Mouse (Mus musculus) stomach, postnatal 0 days (tissue): ENCODE results near the gene Col11a2. TPM values are rescaled to one million over a fixed set of nuclear protein-coding genes. Genes with fewer than 3 reads are reported as not detected.
"Not testable (repeated sequence)": the region's sequence is repeated elsewhere in the genome, so short reads cannot be mapped to it uniquely, and the experiment has no call there.

ENCODE experiments used
- ATAC-seq: fragments of 200-750 bp; cut with Nextera tagmentation; 2 replicates; pipeline ENCODE4 v1.8.0; 2017; ENCODE audit not compliant: low FRiP score, low TSS enrichment
- DNase-seq: peaks from one replicate; pipeline ENCODE4 v3.0.0-alpha.2; 2016; ENCODE audit warnings: low spot score
- H3K27ac ChIP-seq: fragments of 300-500 bp; sonication (generic); replicated peaks from 2 replicates; pipeline ENCODE4 v1.5.1; 2014; ENCODE audit warnings: mild to moderate bottlenecking, control low read depth
- H3K27me3 ChIP-seq: fragments of 300-500 bp; sonication (generic); 2 replicates; pipeline ENCODE4 v1.6.1; 2014; ENCODE audit warnings: low read length; ENCODE audit not compliant: control insufficient read depth, insufficient read depth
- H3K36me3 ChIP-seq: fragments of 300-500 bp; sonication (generic); 2 replicates; pipeline ENCODE4 v1.6.1; 2014; ENCODE audit warnings: low read length, mixed read lengths; ENCODE audit not compliant: control insufficient read depth, insufficient read depth
- H3K4me1 ChIP-seq: fragments of 300-500 bp; sonication (generic); replicated peaks from 2 replicates; pipeline ENCODE4 v1.6.1; 2014; ENCODE audit warnings: antibody characterized with exemption; ENCODE audit not compliant: control insufficient read depth, insufficient read depth
- H3K4me2 ChIP-seq: fragments of 300-500 bp; sonication (generic); replicated peaks from 2 replicates; pipeline ENCODE4 v1.6.1; 2014; ENCODE audit warnings: low read depth, mild to moderate bottlenecking, control low read depth, moderate library complexity
- H3K4me3 ChIP-seq: fragments of 300-500 bp; sonication (generic); 2 replicates; pipeline ENCODE4 v1.5.1; 2014; ENCODE audit warnings: low read depth, low read length, control low read depth
- H3K9ac ChIP-seq: fragments of 300-500 bp; sonication (generic); 2 replicates; pipeline ENCODE4 v1.6.1; 2014; ENCODE audit warnings: mild to moderate bottlenecking, low read length, control low read depth, mixed read lengths
- H3K9me3 ChIP-seq: fragments of 300-500 bp; sonication (generic); 2 replicates; pipeline ENCODE4 v1.6.1; 2016; ENCODE audit warnings: low read length; ENCODE audit not compliant: control insufficient read depth
- CTCF ChIP-seq: IDR thresholded peaks from 2 replicates; pipeline ENCODE4 v1.5.1; 2016; ENCODE audit warnings: antibody characterized with exemption, low read depth, mild to moderate bottlenecking, moderate library complexity
- EP300 ChIP-seq: optimal IDR thresholded peaks from 2 replicates; pipeline ENCODE3; 2016; ENCODE audit warnings: antibody characterized with exemption
- WGBS: fragments of 180-500 bp; shearing (Covaris S2); extraction: QIAGEN DNeasy Blood & Tissue Kit; methylation state at CpG from one replicate; pipeline ENCODE4 v1.1.7; 2014; 5-methylcytosine and 5-hydroxymethylcytosine counted together
- polyA plus RNA-seq: library from polyadenylated mRNA; unstranded; fragments of >200 nt; fragmentation: Nextera tagmentation; extraction: Ambion mirVana; gene quantifications from 2 replicates; pipeline ENCODE4 v1.2.1, GENCODE M21; 2015

The Col11a2 gene
- polyA plus RNA-seq: 0.18 and 0.29 TPM in 2 replicates

- Histone ChIP-seq H3K36me3 (peaks cover 17% of the 10 kb centered on the region), H3K9me3 (no peaks in the 10 kb centered on the region), H3K9ac (peak within 1 kb of the TSS; percentile 41; the same call in 1 of the 2 replicates), H3K27ac (no peak within 1 kb of the TSS), H3K27me3 (no peaks in the 10 kb centered on the region), H3K4me2 (peak within 1 kb of the TSS; percentile 49), H3K4me1 (0 out of 2 replicates have a peak, but pooled peaks cover 2% of the 10 kb centered on the region), H3K4me3 (peak within 1 kb of the TSS; percentile 12)
- TF ChIP-seq EP300: no peak
- TF ChIP-seq CTCF: 0 out of 2 replicates have a peak, but pooled peaks have one; percentile 9
- peak; percentile 40; the same call in 1 of the 2 replicates for ATAC-seq
- 10% methylated on average over 28 of the region's 28 CpGs for WGBS
- DNase-seq: peak; percentile 48
Observed at GRCm38 (mm10) chr17:34038878-34039561, at the start of gene Col11a2. Gene Col11a2, plus strand, starts transcription at chr17:34039437.

- DNase-seq (peak; percentile 69), ATAC-seq (peak; percentile 74)
- 31% methylated on average over 10 of the region's 10 CpGs for WGBS
Observed at GRCm38 (mm10) chr17:33991788-33992664, 47.2 kb upstream of the Col11a2 start.

DNA sequence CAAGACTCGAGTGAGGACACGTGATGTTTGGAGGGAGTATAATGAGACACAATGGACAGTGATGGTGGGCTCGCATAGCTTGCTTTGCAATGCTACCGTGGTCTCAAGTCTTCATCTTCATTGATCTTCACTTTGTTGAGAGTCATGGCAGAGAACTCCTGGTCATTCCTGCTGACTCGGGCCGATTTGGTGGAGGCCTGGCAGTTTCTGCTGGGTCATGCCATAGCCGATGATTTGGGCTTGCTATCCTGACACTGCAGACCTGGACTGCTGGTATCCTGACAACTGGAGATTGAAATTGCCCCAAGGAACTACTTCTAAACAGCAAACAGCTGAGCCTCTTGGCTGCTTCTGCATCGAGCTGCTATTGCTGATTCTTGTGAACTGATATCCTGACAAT, 44.3 kb upstream of the Col11a2 start:
- TF ChIP-seq EP300: no peak
- WGBS: 92% methylated on average over 8 of the region's 8 CpGs
- no peaks in the 10 kb centered on the region for H3K27me3 ChIP-seq
- H3K9me3 ChIP-seq: no peaks in the 10 kb centered on the region
- no peaks in the 10 kb centered on the region for H3K36me3 ChIP-seq
- no peak overlapping the region for H3K27ac ChIP-seq
- 0 out of 2 replicates have a peak, but pooled peaks cover 2% of the 10 kb centered on the region for H3K4me1 ChIP-seq
- ATAC-seq (no peak), DNase-seq (no peak)
- no peak overlapping the region for H3K9ac ChIP-seq
- H3K4me3 ChIP-seq: no peak overlapping the region
- no peak overlapping the region for H3K4me2 ChIP-seq

More at GRCm38 (mm10) chr17:33991788-33992664, 47.2 kb upstream of the Col11a2 start:
- H3K4me2 ChIP-seq: no peak overlapping the region
- H3K9me3 ChIP-seq: no peaks in the 10 kb centered on the region
- H3K27me3 ChIP-seq: no peaks in the 10 kb centered on the region
- H3K4me3 ChIP-seq: no peak overlapping the region
- peak; percentile 85 for TF ChIP-seq CTCF
- no peak for TF ChIP-seq EP300
- no peak overlapping the region for H3K9ac ChIP-seq
- no peaks in the 10 kb centered on the region for H3K4me1 ChIP-seq
- H3K36me3 ChIP-seq: no peaks in the 10 kb centered on the region
- no peak overlapping the region for H3K27ac ChIP-seq

DNA sequence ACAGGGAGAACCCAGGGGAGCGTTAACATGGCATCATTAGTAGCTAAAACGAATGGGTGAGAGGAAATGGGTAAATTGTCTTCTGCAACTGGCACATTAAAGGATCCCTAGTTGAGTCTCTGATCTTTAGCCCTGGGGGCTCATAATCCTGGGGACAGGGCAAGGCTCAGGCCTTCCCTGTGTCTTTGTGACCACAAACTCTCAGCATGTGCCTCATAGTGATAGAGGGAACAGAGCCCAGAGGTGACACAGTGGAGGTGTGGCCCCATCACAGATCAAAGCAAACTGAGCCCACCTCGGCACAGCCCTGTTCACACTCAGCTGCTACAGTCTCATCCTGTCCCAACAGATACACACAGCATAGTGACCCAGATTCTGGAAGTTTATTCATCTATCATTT, 43.6 kb upstream of the Col11a2 start:
- Histone ChIP-seq H3K9ac (no peak overlapping the region), H3K4me2 (no peak overlapping the region), H3K27me3 (no peaks in the 10 kb centered on the region), H3K9me3 (no peaks in the 10 kb centered on the region), H3K27ac (no peak overlapping the region), H3K4me1 (0 out of 2 replicates have a peak, but pooled peaks cover 2% of the 10 kb centered on the region), H3K4me3 (no peak overlapping the region), H3K36me3 (no peaks in the 10 kb centered on the region)
- 34% methylated on average over 3 of the region's 3 CpGs for WGBS
- ATAC-seq: no peak
- TF ChIP-seq CTCF: no peak
- no peak for DNase-seq

- H3K27ac ChIP-seq, H3K9me3 ChIP-seq, H3K4me2 ChIP-seq, H3K36me3 ChIP-seq, H3K27me3 ChIP-seq, DNase-seq, H3K4me1 ChIP-seq, H3K4me3 ChIP-seq, ATAC-seq, H3K9ac ChIP-seq: not testable (repeated sequence)
- 96% methylated on average over 2 of the region's 2 CpGs for WGBS
Observed at GRCm38 (mm10) chr17:33997025-33997424, 42.2 kb upstream of the Col11a2 start.

GRCm38 (mm10) chr17:33998697-33999096, 40.5 kb upstream of the Col11a2 start:
- H3K4me3 ChIP-seq, DNase-seq, H3K27ac ChIP-seq, H3K36me3 ChIP-seq, ATAC-seq, H3K9me3 ChIP-seq, H3K4me2 ChIP-seq, H3K4me1 ChIP-seq, H3K9ac ChIP-seq, H3K27me3 ChIP-seq: not testable (repeated sequence)
- 46% methylated on average over 5 of the region's 5 CpGs for WGBS
